In genomic region chr2:131300485-131300884, GRCm38 (mm10) we compare ENCODE assay signal across 26 mouse cellular contexts. TPM values are rescaled to one million over a fixed set of nuclear protein-coding genes. Genes with fewer than 3 reads are reported as not detected.
DNase-seq lines count a peak whose midpoint lies in the region; ATAC-seq and TF ChIP-seq lines count a peak whose summit lies in the region.
"Had no signal": no experiment of that assay in that cellular context is flagged by ENCODE, and none has a peak within 500 bp of the region (broad histone marks: within the 10 kb centered on the region; RNA-seq: fewer than 3 reads in every experiment).

No protein-coding gene starts in this region.

- peaks cover 24% of the 10 kb centered on the region for H3K36me3 ChIP-seq in stomach, embryonic 15.5 days
- H3K36me3 ChIP-seq in liver, postnatal 0 days (replicated peaks; ENCODE audit: insufficient read depth, low read length): peaks cover 31% of the 10 kb centered on the region

- H3K27ac ChIP-seq in layer of hippocampus, adult 2 months: peak overlapping the region; percentile 61; the same call in 1 of the 2 replicates
- peak overlapping the region; percentile 23; the same call in 1 of the 2 replicates for H3K27ac ChIP-seq in stomach, embryonic 15.5 days
- no peak overlapping the region for H3K27ac ChIP-seq in liver, postnatal 0 days (ENCODE audit: low read depth)
- H3K27ac ChIP-seq: forebrain, embryonic 10.5 days; forebrain, embryonic 13.5 days; heart, embryonic 15.5 days; hindbrain, embryonic 10.5 days; hindbrain, embryonic 13.5 days had no signal

- no peaks in the 10 kb centered on the region for H3K9me3 ChIP-seq in stomach, embryonic 15.5 days
- H3K9me3 ChIP-seq in liver, postnatal 0 days (ENCODE audit: low read length): no peaks in the 10 kb centered on the region
- H3K9me3 ChIP-seq: embryonic facial prominence, embryonic 13.5 days; forebrain, embryonic 10.5 days; forebrain, embryonic 13.5 days; heart, embryonic 12.5 days; heart, embryonic 15.5 days; hindbrain, embryonic 10.5 days; hindbrain, embryonic 13.5 days had no signal

- WGBS in stomach, embryonic 15.5 days: 61% methylated on average over 2 of the region's 2 CpGs
- WGBS in liver, postnatal 0 days (ENCODE audit: insufficient replicate concordance): 73% methylated on average over 2 of the region's 2 CpGs

- no peak for TF ChIP-seq EP300 in liver, postnatal 0 days (IDR thresholded peaks at IDR 0.05; ENCODE audit: low read depth)

- no peak overlapping the region for H3K9ac ChIP-seq in stomach, embryonic 15.5 days
- H3K9ac ChIP-seq in liver, postnatal 0 days (replicated peaks): no peak overlapping the region
- H3K9ac ChIP-seq: embryonic facial prominence, embryonic 13.5 days; forebrain, embryonic 13.5 days; heart, embryonic 12.5 days; heart, embryonic 15.5 days; hindbrain, embryonic 13.5 days had no signal

- no peaks in the 10 kb centered on the region for H3K4me1 ChIP-seq in stomach, embryonic 15.5 days
- no peaks in the 10 kb centered on the region for H3K4me1 ChIP-seq in liver, postnatal 0 days (ENCODE audit: insufficient read depth)
- H3K4me1 ChIP-seq: embryonic facial prominence, embryonic 13.5 days; forebrain, embryonic 13.5 days; heart, embryonic 12.5 days; heart, embryonic 15.5 days; hindbrain, embryonic 13.5 days had no signal

- no peak for DNase-seq in layer of hippocampus, adult 2 months (ENCODE audit: low spot score in 2 of 2)
- no peak for DNase-seq in layer of hippocampus, adult 8-10 months (ENCODE audit: low spot score in 2 of 2)
- peak; percentile 96 for DNase-seq in fat pad, adult 2 months (ENCODE audit: extremely low read depth, low read depth, low spot score)
- DNase-seq in neural tube, embryonic 10.5 days (ENCODE audit: extremely low spot score, low spot score): no peak
- DNase-seq in liver, postnatal 0 days: no peak
- DNase-seq: adrenal gland, adult 2 months; adrenal gland, postnatal 14 days; cerebellum, adult 11 months; cerebellum, adult 2 months; cerebellum, adult 9-11 months; cerebellum, postnatal 25 days; gastrocnemius, postnatal 10 days; gastrocnemius, postnatal 36 days; heart, postnatal 10 days; heart, postnatal 36 days had no signal

- no peak for ATAC-seq in stomach, embryonic 15.5 days (ENCODE audit: insufficient read depth, low FRiP score, low read depth)
- no peak for ATAC-seq in liver, postnatal 0 days
- ATAC-seq: CD4-positive, CD25-positive, alpha-beta regulatory T cell, adult 4 months; forebrain, embryonic 13.5 days; forebrain, embryonic 16.5 days; hindbrain, embryonic 16.5 days had no signal

- no peak for TF ChIP-seq CTCF in layer of hippocampus, adult 2 months (conservative IDR thresholded peaks at IDR 0.05)
- no peak for TF ChIP-seq CTCF in liver, postnatal 0 days (IDR thresholded peaks at IDR 0.05; ENCODE audit: low read depth)

- no peak overlapping the region for H3K4me2 ChIP-seq in stomach, embryonic 15.5 days
- no peak overlapping the region for H3K4me2 ChIP-seq in liver, postnatal 0 days (ENCODE audit: low read depth, low read length)
- H3K4me2 ChIP-seq: embryonic facial prominence, embryonic 13.5 days; forebrain, embryonic 13.5 days; heart, embryonic 12.5 days; heart, embryonic 15.5 days; hindbrain, embryonic 13.5 days had no signal

- H3K27me3 ChIP-seq in stomach, embryonic 15.5 days (replicated peaks): no peaks in the 10 kb centered on the region
- H3K27me3 ChIP-seq in liver, postnatal 0 days (ENCODE audit: insufficient read depth, low read length): no peaks in the 10 kb centered on the region
- H3K27me3 ChIP-seq: embryonic facial prominence, embryonic 13.5 days; forebrain, embryonic 13.5 days; heart, embryonic 15.5 days; hindbrain, embryonic 13.5 days had no signal

- H3K4me3 ChIP-seq in layer of hippocampus, adult 2 months: no peak overlapping the region
- no peak overlapping the region for H3K4me3 ChIP-seq in stomach, embryonic 15.5 days (replicated peaks)
- H3K4me3 ChIP-seq in liver, postnatal 0 days (ENCODE audit: low read depth, low read length): no peak overlapping the region
- H3K4me3 ChIP-seq: embryonic facial prominence, embryonic 13.5 days; forebrain, embryonic 10.5 days; forebrain, embryonic 13.5 days; heart, embryonic 12.5 days; heart, embryonic 15.5 days; hindbrain, embryonic 10.5 days; hindbrain, embryonic 13.5 days had no signal

RNA-seq across cellular contexts. Expression of gene Pank2, which starts 38.2 kb away (rescaled TPM):
- total RNA-seq in layer of hippocampus, adult 2 months (2021): 10 to 100 TPM; 56.5 to 60.2 TPM
- 10 to 100 TPM; 43.7 to 61.7 (median 52.4) TPM for total RNA-seq in layer of hippocampus, adult 8-10 months (2022)
- 35.6 and 39.5 TPM in 2 replicates for polyA plus RNA-seq in stomach, embryonic 15.5 days (2015; fragmentation: Nextera tagmentation; extraction: Ambion mirVana)
- polyA plus RNA-seq in liver, postnatal 0 days (2015; fragmentation: Nextera tagmentation; extraction: Ambion mirVana): 17.2 and 21.3 TPM in 2 replicates

RNA-seq across cellular contexts. Expression of gene Rnf24, which starts 52.2 kb away (rescaled TPM):
- 10 to 100 TPM; 29.3 to 31.1 TPM for total RNA-seq in layer of hippocampus, adult 2 months (2021)
- total RNA-seq in layer of hippocampus, adult 8-10 months (2022): 10 to 100 TPM; 26.5 to 30.2 (median 28.2) TPM
- 3.0 and 3.3 TPM in 2 replicates for polyA plus RNA-seq in stomach, embryonic 15.5 days (2015; fragmentation: Nextera tagmentation; extraction: Ambion mirVana)
- 0.50 and 0.94 TPM in 2 replicates for polyA plus RNA-seq in liver, postnatal 0 days (2015; fragmentation: Nextera tagmentation; extraction: Ambion mirVana)
